Mouse (Mus musculus) forebrain, postnatal 0 days (tissue): ENCODE results near the gene Des. TPM values are rescaled to one million over a fixed set of nuclear protein-coding genes. Genes with fewer than 3 reads are reported as not detected.

Experiments used
- ATAC-seq: fragments of 200-750 bp; cut with Nextera tagmentation; 2 replicates; pipeline ENCODE4 v1.8.0; 2017; ENCODE audit warnings: mild to moderate bottlenecking, moderate library complexity
- DNase-seq: peaks from one replicate; pipeline ENCODE4 v3.0.0-alpha.2; 2015
- H3K27ac ChIP-seq: fragments of 300-500 bp; sonication (generic); 2 replicates; pipeline ENCODE4 v1.5.1; 2014; ENCODE audit warnings: low read depth, mild to moderate bottlenecking, antibody characterized with exemption, low read length, moderate library complexity, mixed read lengths
- H3K27me3 ChIP-seq: fragments of 300-500 bp; sonication (generic); 2 replicates; pipeline ENCODE4 v1.6.1; 2014; ENCODE audit warnings: mild to moderate bottlenecking, low read length, mixed read lengths; ENCODE audit not compliant: insufficient read depth
- H3K36me3 ChIP-seq: fragments of 300-500 bp; sonication (generic); 2 replicates; pipeline ENCODE4 v1.6.1; 2014; ENCODE audit warnings: mild to moderate bottlenecking, moderate library complexity; ENCODE audit not compliant: insufficient read depth
- H3K4me1 ChIP-seq: fragments of 300-500 bp; sonication (generic); 2 replicates; pipeline ENCODE4 v1.6.1; 2014; ENCODE audit warnings: antibody characterized with exemption; ENCODE audit not compliant: insufficient read depth
- H3K4me2 ChIP-seq: fragments of 300-500 bp; sonication (generic); 2 replicates; pipeline ENCODE4 v1.6.1; 2014; ENCODE audit warnings: low read depth, mild to moderate bottlenecking, moderate library complexity
- H3K4me3 ChIP-seq: fragments of 300-500 bp; sonication (generic); 2 replicates; pipeline ENCODE4 v1.5.1; 2014; ENCODE audit warnings: low read depth, low read length, mixed read lengths
- H3K9ac ChIP-seq: fragments of 300-500 bp; sonication (generic); 2 replicates; pipeline ENCODE4 v1.6.1; 2014; ENCODE audit warnings: mild to moderate bottlenecking
- H3K9me3 ChIP-seq: fragments of 300-500 bp; sonication (generic); 2 replicates; pipeline ENCODE4 v1.6.1; 2016; ENCODE audit warnings: low read length
- CTCF ChIP-seq: sonication (generic); IDR thresholded peaks from 2 replicates; pipeline ENCODE4 v1.5.1; 2016; ENCODE audit warnings: antibody characterized with exemption, control low read depth, low read depth
- WGBS: fragments of 180-500 bp; shearing (Covaris S2); extraction: QIAGEN DNeasy Blood & Tissue Kit; methylation state at CpG from one replicate; pipeline ENCODE4 v1.1.7; 2014; 5-methylcytosine and 5-hydroxymethylcytosine counted together
- polyA plus RNA-seq: library from polyadenylated mRNA; unstranded; fragments of >200 nt; fragmentation: Nextera tagmentation; extraction: Ambion mirVana; gene quantifications from 2 replicates; pipeline ENCODE4 v1.2.1, GENCODE M21; 2015
- total RNA-seq: library from RNA; depleted of rRNA; stranded (reverse); fragments of >200 nt; gene quantifications from 2 replicates; pipeline ENCODE4 v1.2.3, GENCODE M21; 2014

Gene Des
- total and polyA plus RNA-seq, 2 experiments from 2014 or later, result 1.0 to 1.2 TPM

- Histone ChIP-seq H3K4me3 (no peak overlapping the region), H3K9ac (no peak overlapping the region), H3K4me1 (peaks cover 14% of the 10 kb centered on the region), H3K36me3 (no peaks in the 10 kb centered on the region), H3K4me2 (peak overlapping the region; percentile 39; the same call in 1 of the 2 replicates), H3K27ac (no peak overlapping the region), H3K9me3 (no peaks in the 10 kb centered on the region), H3K27me3 (peaks cover 16% of the 10 kb centered on the region; the same call in 1 of the 2 replicates)
- 89% methylated on average over 27 of the region's 27 CpGs for WGBS
- DNase-seq, result no peak
- TF ChIP-seq CTCF, result no peak
- no peak for ATAC-seq
These were observed 24.5 kb downstream of the Des start for GRCm38 (mm10) chr1:75384470-75385141.

- WGBS, result 71% methylated on average over 20 of the region's 20 CpGs
- Histone ChIP-seq H3K4me3 (0 out of 2 replicates have a peak overlapping the region, but pooled peaks have one; percentile 11), H3K9ac (peak overlapping the region; percentile 28)
These were observed 25.1 kb downstream of the Des start for GRCm38 (mm10) chr1:75385142-75385730.

GRCm38 (mm10) chr1:75386149-75386548 lies 26.0 kb downstream of the Des start:
- Histone ChIP-seq H3K27me3 (peaks cover 16% of the 10 kb centered on the region; the same call in 1 of the 2 replicates), H3K4me2 (peak overlapping the region; percentile 39), H3K4me3 (peak overlapping the region; percentile 11; the same call in 1 of the 2 replicates), H3K9me3 (no peaks in the 10 kb centered on the region), H3K27ac (peak overlapping the region; percentile 57; the same call in 1 of the 2 replicates), H3K9ac (0 out of 2 replicates have a peak overlapping the region, but pooled peaks have one; percentile 28), H3K36me3 (no peaks in the 10 kb centered on the region), H3K4me1 (peaks cover 14% of the 10 kb centered on the region)
- TF ChIP-seq CTCF, result no peak
- WGBS, result 37% methylated on average over 4 of the region's 4 CpGs
- DNase-seq (peak; percentile 68), ATAC-seq (peak; percentile 28)

More at GRCm38 (mm10) chr1:75385142-75385730, 25.1 kb downstream of the Des start:
- ATAC-seq (no peak), DNase-seq (no peak)
- Histone ChIP-seq H3K4me1 (peaks cover 14% of the 10 kb centered on the region), H3K9me3 (no peaks in the 10 kb centered on the region), H3K27ac (peak overlapping the region; percentile 57; the same call in 1 of the 2 replicates), H3K27me3 (peaks cover 16% of the 10 kb centered on the region; the same call in 1 of the 2 replicates), H3K36me3 (no peaks in the 10 kb centered on the region), H3K4me2 (peak overlapping the region; percentile 39)
- TF ChIP-seq CTCF, result no peak

GRCm38 (mm10) chr1:75387469-75387928 lies 27.4 kb downstream of the Des start:
- no peaks in the 10 kb centered on the region for H3K9me3 ChIP-seq
- TF ChIP-seq CTCF, result no peak
- peak overlapping the region; percentile 44 for H3K4me2 ChIP-seq
- DNase-seq (no peak), ATAC-seq (no peak)
- 0 out of 2 replicates have a peak overlapping the region, but pooled peaks have one; percentile 29 for H3K9ac ChIP-seq
- no peaks in the 10 kb centered on the region for H3K36me3 ChIP-seq
- 24% methylated on average over 7 of the region's 7 CpGs for WGBS
- H3K4me1 ChIP-seq, result peaks cover 14% of the 10 kb centered on the region
- H3K27ac ChIP-seq, result no peak overlapping the region
- H3K4me3 ChIP-seq, result no peak overlapping the region
- peaks cover 16% of the 10 kb centered on the region; the same call in 1 of the 2 replicates for H3K27me3 ChIP-seq

GRCm38 (mm10) chr1:75387929-75388897 lies 28.1 kb downstream of the Des start:
- Histone ChIP-seq H3K27me3 (peaks cover 16% of the 10 kb centered on the region; the same call in 1 of the 2 replicates), H3K4me3 (peak overlapping the region; percentile 29), H3K9me3 (no peaks in the 10 kb centered on the region), H3K4me2 (peak overlapping the region; percentile 44), H3K27ac (no peak overlapping the region), H3K36me3 (no peaks in the 10 kb centered on the region), H3K9ac (peak overlapping the region; percentile 29), H3K4me1 (peaks cover 17% of the 10 kb centered on the region)
- peak; percentile 48 for TF ChIP-seq CTCF
- DNase-seq (no peak), ATAC-seq (peak; percentile 23; the same call in 1 of the 2 replicates)
- 7% methylated on average over 94 of the region's 94 CpGs for WGBS

- H3K36me3 ChIP-seq, result no peaks in the 10 kb centered on the region
- WGBS, result 26% methylated on average over 23 of the region's 23 CpGs
- H3K27me3 ChIP-seq, result peaks cover 16% of the 10 kb centered on the region; the same call in 1 of the 2 replicates
- peak overlapping the region; percentile 44 for H3K4me2 ChIP-seq
- no peak overlapping the region for H3K27ac ChIP-seq
- H3K9me3 ChIP-seq, result no peaks in the 10 kb centered on the region
- peak overlapping the region; percentile 29 for H3K9ac ChIP-seq
- H3K4me3 ChIP-seq, result peak overlapping the region; percentile 29; the same call in 1 of the 2 replicates
- no peak for ATAC-seq
- DNase-seq, result no peak
- H3K4me1 ChIP-seq, result peaks cover 20% of the 10 kb centered on the region
- TF ChIP-seq CTCF, result no peak
These were observed 28.9 kb downstream of the Des start for GRCm38 (mm10) chr1:75388898-75389515.
